18 mouse cellular contexts compared by ENCODE assay signal in genomic region chr5:124851572-124851971, GRCm38 (mm10). TPM values are rescaled to one million over a fixed set of nuclear protein-coding genes. Genes with fewer than 3 reads are reported as not detected.
DNase-seq lines count a peak whose midpoint lies in the region; ATAC-seq lines count a peak whose summit lies in the region.
"Had no signal": no experiment of that assay in that cellular context is flagged by ENCODE, and none has a peak within 500 bp of the region (broad histone marks: within the 10 kb centered on the region; RNA-seq: fewer than 3 reads in every experiment).

No protein-coding gene starts in this region.

- peak; percentile 67 for ATAC-seq in heart, embryonic 16.5 days (replicated peaks; ENCODE audit: extremely low read depth, insufficient read depth, low FRiP score)
- ATAC-seq in embryonic facial prominence, embryonic 15.5 days (ENCODE audit: insufficient number of reproducible peaks, low FRiP score, low TSS enrichment, low read depth): 0 out of 2 replicates have a peak, but pooled peaks have one; percentile 54
- ATAC-seq: intestine, postnatal 0 days had no signal

- peak; percentile 60 for DNase-seq in cerebellum, adult 11-12 months
- DNase-seq in cerebellum, postnatal 4 days (ENCODE audit: low spot score in 2 of 2): no peak
- no peak for DNase-seq in heart, postnatal 25 days (ENCODE audit: low spot score)
- DNase-seq in ES-CJ7 (ENCODE audit: low read depth, low spot score): peak; percentile 45
- DNase-seq in layer of hippocampus, postnatal 14 days (ENCODE audit: low spot score in 2 of 2): no peak
- no peak for DNase-seq in thymus, postnatal 4 days
- DNase-seq: adrenal gland, adult 8-10 months; gastrocnemius, postnatal 25 days; kidney, postnatal 14 days; liver; thymus, postnatal 14 days had no signal

- no peak overlapping the region for H3K27ac ChIP-seq in heart, embryonic 16.5 days (ENCODE audit: low read length)
- no peak overlapping the region for H3K27ac ChIP-seq in embryonic facial prominence, embryonic 15.5 days (replicated peaks)
- H3K27ac ChIP-seq: hindbrain, embryonic 13.5 days; macrophage; midbrain, embryonic 12.5 days had no signal

- no peaks in the 10 kb centered on the region for H3K36me3 ChIP-seq in heart, embryonic 16.5 days (ENCODE audit: control insufficient read depth, insufficient read depth)
- no peaks in the 10 kb centered on the region for H3K36me3 ChIP-seq in embryonic facial prominence, embryonic 15.5 days
- H3K36me3 ChIP-seq: hindbrain, embryonic 13.5 days; midbrain, embryonic 12.5 days had no signal

- H3K9me3 ChIP-seq in heart, embryonic 16.5 days (replicated peaks; ENCODE audit: control insufficient read depth, low read length): no peaks in the 10 kb centered on the region
- no peaks in the 10 kb centered on the region for H3K9me3 ChIP-seq in embryonic facial prominence, embryonic 15.5 days (replicated peaks)
- H3K9me3 ChIP-seq: hindbrain, embryonic 13.5 days; midbrain, embryonic 12.5 days had no signal

- H3K9ac ChIP-seq in heart, embryonic 16.5 days (ENCODE audit: low read length): no peak overlapping the region
- no peak overlapping the region for H3K9ac ChIP-seq in embryonic facial prominence, embryonic 15.5 days
- H3K9ac ChIP-seq: hindbrain, embryonic 13.5 days; midbrain, embryonic 12.5 days had no signal

- H3K4me3 ChIP-seq in heart, embryonic 16.5 days (ENCODE audit: low read length): no peak overlapping the region
- H3K4me3 ChIP-seq in embryonic facial prominence, embryonic 15.5 days (replicated peaks): no peak overlapping the region
- H3K4me3 ChIP-seq: hindbrain, embryonic 13.5 days; midbrain, embryonic 12.5 days; myocyte had no signal

- H3K27me3 ChIP-seq in heart, embryonic 16.5 days (ENCODE audit: control insufficient read depth, insufficient read depth, low read length): peaks cover 12% of the 10 kb centered on the region; the same call in 1 of the 2 replicates
- no peaks in the 10 kb centered on the region for H3K27me3 ChIP-seq in embryonic facial prominence, embryonic 15.5 days
- H3K27me3 ChIP-seq: hindbrain, embryonic 13.5 days; midbrain, embryonic 12.5 days had no signal

- intact Hi-C loops in heart, postnatal 25 days (cut with DNase I): no loop called here

- no peaks in the 10 kb centered on the region for H3K4me1 ChIP-seq in heart, embryonic 16.5 days (ENCODE audit: control insufficient read depth, insufficient read depth, low read length)
- peaks cover 12% of the 10 kb centered on the region; the same call in 1 of the 2 replicates for H3K4me1 ChIP-seq in embryonic facial prominence, embryonic 15.5 days

- 45% methylated on average over 4 of the region's 4 CpGs for WGBS in heart, embryonic 16.5 days
- 39% methylated on average over 4 of the region's 4 CpGs for WGBS in embryonic facial prominence, embryonic 15.5 days

- H3K4me2 ChIP-seq in heart, embryonic 16.5 days (ENCODE audit: low read depth, low read length): no peak overlapping the region
- no peak overlapping the region for H3K4me2 ChIP-seq in embryonic facial prominence, embryonic 15.5 days (replicated peaks)
- H3K4me2 ChIP-seq: hindbrain, embryonic 13.5 days; midbrain, embryonic 12.5 days had no signal

RNA-seq across cellular contexts. Expression of gene Ccdc92, which starts 10.7 kb away (rescaled TPM):
- polyA plus RNA-seq in heart, embryonic 16.5 days (2015; fragmentation: Nextera tagmentation; extraction: Ambion mirVana): 3.1 and 3.2 TPM in 2 replicates
- total RNA-seq in heart, postnatal 25 days (2021): 1 to 10 TPM in 1 of 2 experiments, under 1 TPM in 1; 0.98 to 1.1 TPM
- polyA plus RNA-seq in embryonic facial prominence, embryonic 15.5 days (2015; fragmentation: Nextera tagmentation; extraction: Ambion mirVana): 10.0 and 11.7 TPM in 2 replicates
- total RNA-seq in layer of hippocampus, postnatal 14 days (2021): 10 to 100 TPM; 45.9 to 49.2 TPM
- polyA plus RNA-seq: macrophage had no signal

RNA-seq across cellular contexts. Expression of gene Zfp664, which starts 10.9 kb away (rescaled TPM):
- 54.2 and 56.0 TPM in 2 replicates for polyA plus RNA-seq in heart, embryonic 16.5 days (2015; fragmentation: Nextera tagmentation; extraction: Ambion mirVana)
- 10 to 100 TPM; 39.2 to 46.1 TPM for total RNA-seq in heart, postnatal 25 days (2021)
- 87.2 and 90.4 TPM in 2 replicates for polyA plus RNA-seq in embryonic facial prominence, embryonic 15.5 days (2015; fragmentation: Nextera tagmentation; extraction: Ambion mirVana)
- total RNA-seq in layer of hippocampus, postnatal 14 days (2021): 10 to 100 TPM; 58.3 to 58.8 TPM

Comparison
In these comparisons a context has a peak if more than half of its experiments do, and no peak if none do; other contexts are left out.
1. DNase-seq: peak in cerebellum, adult 11-12 months (single experiment) and ES-CJ7 (single experiment); none in cerebellum, postnatal 4 days (0 of 2), heart, postnatal 25 days (single experiment), layer of hippocampus, postnatal 14 days (0 of 2) and thymus, postnatal 4 days (single experiment).
2. RNA of gene Ccdc92, which starts 10.7 kb away (total RNA-seq): 45.9 to 49.2 TPM in layer of hippocampus, postnatal 14 days; 0.98 to 1.1 TPM in heart, postnatal 25 days; every median in the first group is over 10 times any median in the second.